Mouse (Mus musculus) testis, adult 2 months (tissue): ENCODE measurements around the gene Chst11.

ENCODE experiments used
- CTCF ChIP-seq: fragments of 200-500 bp; IDR thresholded peaks from 2 replicates; pipeline ENCODE4 v1.5.1; 2012; ENCODE audit warnings: low read depth, mild to moderate bottlenecking, inconsistent platforms, low read length, moderate library complexity; ENCODE audit not compliant: control insufficient read depth, insufficient read depth, insufficient replicate concordance
- POLR2A ChIP-seq: fragments of 200-500 bp; IDR thresholded peaks from 2 replicates; pipeline ENCODE4 v1.6.1; 2012; ENCODE audit warnings: low read depth, mild to moderate bottlenecking, inconsistent platforms, low read length, moderate library complexity; ENCODE audit not compliant: control insufficient read depth

DNA sequence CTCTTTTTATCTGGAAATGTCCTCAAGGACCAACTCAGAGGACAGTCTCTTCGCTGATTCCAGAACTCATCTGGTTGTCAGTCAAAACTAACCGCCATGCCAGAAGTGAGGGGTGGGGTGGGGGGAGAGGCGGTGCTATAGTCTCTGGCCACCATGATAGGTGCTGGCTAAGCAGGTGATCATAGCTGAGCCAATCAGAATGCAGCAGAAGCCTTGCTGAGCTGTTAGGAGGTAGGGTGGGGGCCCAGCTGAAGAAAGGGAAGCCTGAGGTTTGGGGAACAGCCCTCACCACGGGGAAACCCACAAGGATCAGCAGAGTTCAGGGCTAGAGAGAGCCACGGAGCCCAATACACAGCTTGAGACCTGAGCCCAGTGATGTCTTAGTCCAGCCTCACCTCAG lies 11.1 kb upstream of the Chst11 start:
- no peak for TF ChIP-seq CTCF
- TF ChIP-seq POLR2A = no peak
